Mouse (Mus musculus) urinary bladder, postnatal 36 days (tissue): ENCODE data around the gene Tpra1.
A peak's percentile ranks its signal among the peaks of the same experiment; 100 is the strongest.

Experiments used
- DNase-seq, 2 experiments: peaks; one replicate each; pipeline ENCODE4 v3.0.0; 2022; ENCODE audit warnings: low spot score in 2 of 2, mixed read lengths in 1 of 2

Gene Tpra1

DNA sequence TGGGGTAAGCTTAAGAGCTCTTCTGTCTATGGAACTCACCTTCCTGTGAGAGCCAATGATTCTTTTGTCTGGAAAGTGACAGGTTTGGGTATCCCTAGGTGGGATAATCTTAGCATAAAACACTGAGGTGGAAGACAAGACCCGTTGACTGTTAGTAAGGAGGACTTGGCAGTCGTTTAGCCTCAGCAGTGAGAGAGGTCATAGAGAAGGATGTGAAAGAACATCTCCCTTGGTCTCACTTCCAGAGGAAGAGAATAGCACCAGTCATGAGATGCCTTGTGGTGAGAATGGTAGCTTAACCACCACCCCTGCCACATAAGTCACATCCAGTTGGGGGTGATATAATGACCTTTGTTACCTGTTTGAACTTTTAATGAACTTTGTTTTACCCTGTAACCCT, 54.7 kb downstream of the Tpra1 start:
- DNase-seq = no peak

DNA sequence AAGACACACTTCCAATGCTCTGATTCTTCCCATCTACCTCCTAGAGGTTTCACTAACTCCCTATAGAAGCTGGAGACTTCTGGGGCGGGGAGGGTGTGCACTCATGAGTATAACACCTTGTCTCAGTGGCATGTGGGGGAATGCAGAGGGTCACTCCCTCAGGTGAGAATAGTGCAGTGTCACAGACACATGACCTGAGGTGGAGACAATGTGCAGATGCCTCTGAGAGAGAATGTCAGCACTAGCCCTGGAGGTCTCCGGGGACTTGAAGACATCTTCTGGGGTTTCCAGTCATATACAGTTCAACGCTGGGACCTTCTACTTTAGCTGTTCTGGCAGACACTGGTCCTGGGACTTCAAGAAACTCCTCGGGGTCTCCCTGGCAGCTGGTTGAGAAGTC, 55.3 kb downstream of the Tpra1 start:
- no peak for DNase-seq

DNA sequence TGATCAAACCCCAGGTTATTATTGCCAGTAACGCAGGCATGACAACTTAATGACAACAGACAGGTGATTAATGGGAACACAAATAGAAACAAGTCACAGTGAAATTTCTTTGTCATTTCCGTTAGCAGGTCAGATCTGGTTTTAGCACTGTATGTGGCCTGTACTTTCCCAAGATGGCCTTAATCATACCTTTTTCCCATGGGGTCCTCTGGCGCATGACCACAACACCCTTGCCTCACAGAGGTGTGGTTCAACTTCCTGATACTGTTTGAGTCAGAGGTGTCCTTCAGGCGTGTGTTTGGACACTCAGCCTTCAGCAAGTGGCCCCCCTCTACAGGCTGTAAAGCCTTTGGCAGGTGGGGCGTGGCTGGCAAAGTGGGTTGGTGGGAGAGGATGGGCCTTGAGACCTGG, 55.8 kb downstream of the Tpra1 start:
- DNase-seq = no peak

DNA sequence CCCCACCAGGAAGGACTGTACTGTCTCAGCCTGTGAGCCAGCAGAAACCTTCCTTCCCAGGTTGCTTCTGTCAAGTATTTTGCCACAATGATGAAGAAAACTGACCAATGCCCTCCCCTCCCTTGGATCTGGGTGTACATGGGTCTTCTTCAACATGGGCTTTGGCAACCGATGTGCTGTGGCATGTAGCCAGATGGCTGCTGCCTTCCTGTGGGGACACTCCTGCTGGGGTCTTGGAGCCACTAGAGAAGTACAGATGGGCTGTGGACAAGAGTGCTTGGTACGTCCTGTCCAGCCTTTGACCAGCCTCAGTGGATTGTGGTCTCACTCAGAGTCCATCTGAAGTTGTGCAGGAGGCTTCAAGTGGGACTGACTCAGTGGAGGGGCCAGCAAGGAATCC, 56.3 kb downstream of the Tpra1 start:
- DNase-seq = no peak

DNA sequence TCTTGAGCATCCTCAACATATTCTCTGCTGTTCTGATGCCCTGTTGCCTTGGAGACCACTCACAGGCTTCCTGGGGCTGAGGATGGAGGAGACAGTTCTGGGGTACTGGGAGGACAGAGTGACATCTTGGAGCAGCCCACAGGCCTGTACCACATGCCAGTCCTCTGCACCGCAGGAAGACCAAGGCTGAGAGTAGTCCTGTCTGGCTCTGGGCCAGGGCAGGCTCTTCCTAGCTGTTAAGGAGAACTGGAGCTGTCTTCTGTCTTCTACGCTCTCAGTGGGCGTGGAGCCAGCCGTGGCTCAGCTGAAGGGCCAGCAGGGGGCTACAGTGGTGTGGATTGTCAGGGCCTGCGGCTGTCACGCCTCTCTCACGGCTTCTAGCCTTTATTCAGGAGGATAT, 57.8 kb downstream of the Tpra1 start:
- peak in 1 of 2 experiments; percentile 20 for DNase-seq

DNA sequence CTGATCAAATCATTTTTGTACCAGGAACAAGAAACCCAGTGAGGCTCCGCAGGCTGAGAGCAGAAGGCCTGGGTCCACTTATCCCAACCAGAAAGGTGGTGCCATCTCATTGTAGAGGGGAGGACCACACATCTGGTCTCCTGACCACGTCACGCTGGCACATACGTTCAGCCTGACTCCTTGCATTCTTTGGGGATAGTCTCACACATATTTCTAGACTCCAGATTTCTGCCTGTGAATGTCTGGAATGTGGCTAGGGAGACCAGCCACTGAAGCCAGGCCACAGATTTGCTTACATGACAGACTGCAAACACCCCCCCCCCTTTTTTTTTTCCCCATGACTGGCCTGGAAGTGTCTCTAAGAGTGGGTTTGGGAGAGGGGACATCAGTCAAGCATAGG, 58.9 kb downstream of the Tpra1 start:
- no peak for DNase-seq
